Mouse (Mus musculus): ENCODE measurements around the gene Lpcat4.

DNA sequence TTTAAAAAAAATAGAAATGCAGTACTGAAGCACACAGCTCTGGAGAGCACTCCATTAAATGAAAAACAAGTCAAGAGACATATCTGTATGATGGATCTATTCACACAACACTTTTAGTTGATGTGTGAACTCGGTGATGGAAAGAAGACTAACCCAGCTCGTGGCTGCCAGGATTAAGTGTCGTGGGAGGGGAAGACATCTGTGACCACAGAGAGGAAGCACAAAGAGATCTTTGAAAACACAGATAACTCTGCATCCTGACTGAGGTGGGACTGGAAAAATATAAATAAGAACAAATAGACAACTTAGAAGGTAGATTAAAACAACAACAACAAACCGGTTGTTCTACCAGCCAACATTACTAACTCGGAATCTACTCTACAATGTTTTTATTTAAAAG is 16.7 kb upstream of the Lpcat4 start:
- no peak for TF ChIP-seq GATA1 (IDR thresholded peaks at IDR 0.05; ENCODE audit: borderline replicate concordance, low read length)
- no peak for TF ChIP-seq FLI1 (IDR thresholded peaks at IDR 0.05; ENCODE audit: low read length)
